ENCODE assay signal across 21 mouse cellular contexts in genomic region chr7:27237527-27237926, GRCm38 (mm10). TPM values are rescaled to one million over a fixed set of nuclear protein-coding genes. Genes with fewer than 3 reads are reported as not detected.
DNase-seq lines count a peak whose midpoint lies in the region; ATAC-seq and TF ChIP-seq lines count a peak whose summit lies in the region.
"Had no signal": no experiment of that assay in that cellular context is flagged by ENCODE, and none has a peak within 500 bp of the region (broad histone marks: within the 10 kb centered on the region; RNA-seq: fewer than 3 reads in every experiment).

No protein-coding gene starts in this region.

- TF ChIP-seq CTCF in kidney, adult 2 months (conservative IDR thresholded peaks at IDR 0.05; ENCODE audit: insufficient read depth, insufficient read length, low read depth, low read length) = peak; percentile 46
- peak; percentile 44 for TF ChIP-seq CTCF in lung, embryonic 14.5 days (IDR thresholded peaks at IDR 0.05; ENCODE audit: low read depth)
- TF ChIP-seq CTCF in MEL (IDR thresholded peaks at IDR 0.05 in 2 of 3, conservative IDR thresholded peaks at IDR 0.05 in 1 of 3; ENCODE audit: control insufficient read depth in 1 of 3, insufficient read depth in 1 of 3, low read depth in 2 of 3, low read length in 3 of 3, poor library complexity in 1 of 3, severe bottlenecking in 1 of 3) = peak in 1 of 3 experiments; percentile 60; a peak in 2 of 6 replicates

- no peak for ATAC-seq in lung, embryonic 14.5 days (ENCODE audit: insufficient read depth)
- ATAC-seq: forebrain, embryonic 13.5 days had no signal

- no peaks in the 10 kb centered on the region for H3K27me3 ChIP-seq in kidney, adult 2 months (replicated peaks; ENCODE audit: control insufficient read depth, insufficient read depth, low read length)
- H3K27me3 ChIP-seq in lung, embryonic 14.5 days (ENCODE audit: insufficient read depth, low read length) = no peaks in the 10 kb centered on the region
- H3K27me3 ChIP-seq in MEL (ENCODE audit: control insufficient read depth in 1 of 2, insufficient read depth in 2 of 2, low read length in 2 of 2) = no peaks in the 10 kb centered on the region
- H3K27me3 ChIP-seq: forebrain, embryonic 13.5 days; liver, embryonic 13.5 days; megakaryocyte, embryonic 14.5 days had no signal

- no peaks in the 10 kb centered on the region for H3K36me3 ChIP-seq in kidney, adult 2 months (ENCODE audit: control insufficient read depth, insufficient read depth, low read length)
- H3K36me3 ChIP-seq in lung, embryonic 14.5 days (ENCODE audit: insufficient read depth) = peaks cover 12% of the 10 kb centered on the region
- peaks cover 0 to 4% of the 10 kb centered on the region in 2 experiments; a peak in 2 of 4 replicates for H3K36me3 ChIP-seq in MEL (ENCODE audit: control insufficient read depth in 1 of 2, insufficient read depth in 2 of 2, low read length in 2 of 2)

- no peak for DNase-seq in kidney, adult 2 months
- DNase-seq in kidney, adult 18-20 months = no peak
- no peak for DNase-seq in lung, embryonic 14.5 days
- no peak for DNase-seq in lung, postnatal 10 days
- no peak for DNase-seq in MEL (ENCODE audit: low read depth, low spot score)
- DNase-seq in layer of hippocampus, postnatal 14 days (ENCODE audit: low spot score in 2 of 2) = no peak
- no peak for DNase-seq in gastrocnemius, postnatal 10 days
- DNase-seq: adrenal gland, adult 2 months; cerebellum, adult 8-10 months; gastrocnemius, postnatal 25 days; kidney, adult 9 months; kidney, postnatal 4 days; left cerebral cortex, postnatal 4 days; liver, embryonic 13.5 days; lung, postnatal 14 days; midbrain, embryonic 14.5 days; right cerebral cortex, postnatal 14 days; thymus, adult 2 months had no signal

- H3K79me2 ChIP-seq in MEL (ENCODE audit: control insufficient read depth, insufficient read depth, low read length, poor library complexity) = no peaks in the 10 kb centered on the region; the same call in 1 of the 2 replicates

- H3K9me3 ChIP-seq in lung, embryonic 14.5 days (ENCODE audit: low read depth, low read length) = no peaks in the 10 kb centered on the region
- no peaks in the 10 kb centered on the region for H3K9me3 ChIP-seq in MEL (replicated peaks; ENCODE audit: insufficient read depth, low read length)
- H3K9me3 ChIP-seq: forebrain, embryonic 13.5 days; G1E; liver, embryonic 13.5 days; megakaryocyte, embryonic 14.5 days had no signal

- H3K27ac ChIP-seq in kidney, adult 2 months (ENCODE audit: insufficient read depth, low read depth, low read length) = no peak overlapping the region
- H3K27ac ChIP-seq in lung, embryonic 14.5 days (ENCODE audit: low read depth) = no peak overlapping the region
- no peak overlapping the region for H3K27ac ChIP-seq in MEL (ENCODE audit: control insufficient read depth, low read depth, low read length)
- H3K27ac ChIP-seq: forebrain, embryonic 13.5 days; liver, embryonic 13.5 days had no signal

- 74% methylated on average over 2 of the region's 2 CpGs for WGBS in kidney, adult 2 months
- WGBS in lung, embryonic 14.5 days = 78% methylated on average over 2 of the region's 2 CpGs

- no peak overlapping the region for H3K4me2 ChIP-seq in lung, embryonic 14.5 days
- H3K4me2 ChIP-seq: forebrain, embryonic 13.5 days; liver, embryonic 13.5 days had no signal

- peak; percentile 6; the same call in 1 of the 2 replicates for TF ChIP-seq RAD21 in MEL (IDR thresholded peaks at IDR 0.05; ENCODE audit: low read depth, low read length)

- no peak for TF ChIP-seq EP300 in MEL (IDR thresholded peaks at IDR 0.05; ENCODE audit: low read depth in 1 of 2, low read length in 2 of 2)

- H3K9ac ChIP-seq in lung, embryonic 14.5 days = no peak overlapping the region
- no peak overlapping the region for H3K9ac ChIP-seq in MEL (ENCODE audit: control insufficient read depth, low read depth, low read length, poor library complexity, severe bottlenecking)
- H3K9ac ChIP-seq: forebrain, embryonic 13.5 days; liver, embryonic 13.5 days had no signal

- no peak overlapping the region for H3K4me3 ChIP-seq in kidney, adult 2 months (ENCODE audit: insufficient read depth, low read depth, low read length)
- H3K4me3 ChIP-seq in lung, embryonic 14.5 days (ENCODE audit: low read depth, low read length) = no peak overlapping the region
- H3K4me3 ChIP-seq in MEL (ENCODE audit: control insufficient read depth in 1 of 2, insufficient read depth in 1 of 2, low read depth in 2 of 2, low read length in 2 of 2) = no peak overlapping the region
- H3K4me3 ChIP-seq: forebrain, embryonic 13.5 days; liver, embryonic 13.5 days; megakaryocyte, embryonic 14.5 days had no signal

- no peak for TF ChIP-seq POLR2A in kidney, adult 2 months (IDR thresholded peaks at IDR 0.05; ENCODE audit: low read depth, low read length)
- TF ChIP-seq POLR2A in MEL (IDR thresholded peaks at IDR 0.05; ENCODE audit: control insufficient read depth in 1 of 2, insufficient read depth in 1 of 2, low read depth in 1 of 2, low read length in 2 of 2, poor library complexity in 1 of 2) = no peak

- H3K4me1 ChIP-seq in kidney, adult 2 months (ENCODE audit: control insufficient read depth, insufficient read depth, low read length) = peaks cover 8% of the 10 kb centered on the region
- H3K4me1 ChIP-seq in lung, embryonic 14.5 days (ENCODE audit: insufficient read depth) = no peaks in the 10 kb centered on the region
- H3K4me1 ChIP-seq in MEL (ENCODE audit: control insufficient read depth in 1 of 2, insufficient read depth in 2 of 2, low read length in 2 of 2) = peaks cover 0 to 7% of the 10 kb centered on the region in 2 experiments; a peak in 1 of 4 replicates

TF ChIP-seq in MEL, 35 proteins besides CTCF, POLR2A, EP300 and RAD21:
- TF ChIP-seq SMC3 (IDR thresholded peaks at IDR 0.05; ENCODE audit: low read depth, low read length) (peak; percentile 21; the same call in 1 of the 2 replicates), POLR2AphosphoS2 (IDR thresholded peaks at IDR 0.05; ENCODE audit: low read length) (no peak)

RNA-seq across cellular contexts. Expression of gene Coq8b, which starts 4.7 kb away (rescaled TPM):
- 43.1 and 50.3 TPM in 2 replicates for polyA plus RNA-seq in kidney, adult 2 months (2012; rRNA removed)
- polyA plus RNA-seq in lung, embryonic 14.5 days (2014; fragmentation: Nextera tagmentation; extraction: Ambion mirVana) = 12.8 and 13.7 TPM in 2 replicates
- total RNA-seq in MEL (2012; rRNA removed) = 12.5 and 13.8 TPM in 2 replicates
- 10 to 100 TPM in 1 of 2 experiments, not detected in 1; 22.7 TPM for polyA plus RNA-seq in MEL (2012; ENCODE audit: insufficient read depth in 1 of 2, insufficient read length in 2 of 2, low read depth in 1 of 2, low replicate concordance in 2 of 2, missing spikeins in 1 of 2)
- 10 to 100 TPM; 27.1 to 30.9 TPM for total RNA-seq in layer of hippocampus, postnatal 14 days (2021)
- total RNA-seq in gastrocnemius, postnatal 10 days (2021) = 1 to 10 TPM; 4.2 to 6.4 TPM

RNA-seq across cellular contexts. Expression of gene Itpkc, which starts 9.1 kb away (rescaled TPM):
- 6.8 and 7.0 TPM in 2 replicates for polyA plus RNA-seq in kidney, adult 2 months (2012; rRNA removed)
- 5.4 and 5.9 TPM in 2 replicates for polyA plus RNA-seq in lung, embryonic 14.5 days (2014; fragmentation: Nextera tagmentation; extraction: Ambion mirVana)
- 5.1 and 6.8 TPM in 2 replicates for total RNA-seq in MEL (2012; rRNA removed)
- 1 to 10 TPM in 1 of 2 experiments, not detected in 1; 6.3 TPM for polyA plus RNA-seq in MEL (2012; ENCODE audit: insufficient read depth in 1 of 2, insufficient read length in 2 of 2, low read depth in 1 of 2, low replicate concordance in 2 of 2, missing spikeins in 1 of 2)
- total RNA-seq in layer of hippocampus, postnatal 14 days (2021) = 1 to 10 TPM; 7.3 to 8.0 TPM
- total RNA-seq in gastrocnemius, postnatal 10 days (2021) = 1 to 10 TPM; 4.3 to 6.3 TPM

RNA-seq across cellular contexts. Expression of gene Numbl, which starts 20.7 kb away (rescaled TPM):
- 6.0 and 7.9 TPM in 2 replicates for polyA plus RNA-seq in kidney, adult 2 months (2012; rRNA removed)
- 15.2 and 16.2 TPM in 2 replicates for polyA plus RNA-seq in lung, embryonic 14.5 days (2014; fragmentation: Nextera tagmentation; extraction: Ambion mirVana)
- total RNA-seq in MEL (2012; rRNA removed) = 2.2 and 3.6 TPM in 2 replicates
- polyA plus RNA-seq in MEL (2012; ENCODE audit: insufficient read depth in 1 of 2, insufficient read length in 2 of 2, low read depth in 1 of 2, low replicate concordance in 2 of 2, missing spikeins in 1 of 2) = 10 to 100 TPM in 1 of 2 experiments, not detected in 1; 10.6 TPM
- total RNA-seq in layer of hippocampus, postnatal 14 days (2021) = 100 to 1,000 TPM; 144 to 148 TPM
- total RNA-seq in gastrocnemius, postnatal 10 days (2021) = 10 to 100 TPM; 14.7 to 17.0 TPM

RNA-seq across cellular contexts. Expression of gene Snrpa, which starts 41.5 kb away (rescaled TPM):
- polyA plus RNA-seq in kidney, adult 2 months (2012; rRNA removed) = 127 and 131 TPM in 2 replicates
- polyA plus RNA-seq in lung, embryonic 14.5 days (2014; fragmentation: Nextera tagmentation; extraction: Ambion mirVana) = 293 and 320 TPM in 2 replicates
- total RNA-seq in MEL (2012; rRNA removed) = 128 and 139 TPM in 2 replicates
- polyA plus RNA-seq in MEL (2012; ENCODE audit: insufficient read depth in 1 of 2, insufficient read length in 2 of 2, low read depth in 1 of 2, low replicate concordance in 2 of 2, missing spikeins in 1 of 2) = 100 to 1,000 TPM in 1 of 2 experiments, not detected in 1; 310 TPM
- total RNA-seq in layer of hippocampus, postnatal 14 days (2021) = 10 to 100 TPM; 83.8 to 84.1 TPM
- 10 to 100 TPM; 38.8 to 42.1 TPM for total RNA-seq in gastrocnemius, postnatal 10 days (2021)

RNA-seq across cellular contexts. Expression of gene BC024978, which starts 41.9 kb away (rescaled TPM):
- polyA plus RNA-seq in kidney, adult 2 months (2012; rRNA removed) = 8.2 and 9.6 TPM in 2 replicates
- polyA plus RNA-seq in lung, embryonic 14.5 days (2014; fragmentation: Nextera tagmentation; extraction: Ambion mirVana) = 3.2 and 3.8 TPM in 2 replicates
- total RNA-seq in MEL (2012; rRNA removed) = 1.6 and 2.1 TPM in 2 replicates
- polyA plus RNA-seq in MEL (2012; ENCODE audit: insufficient read depth in 1 of 2, insufficient read length in 2 of 2, low read depth in 1 of 2, low replicate concordance in 2 of 2, missing spikeins in 1 of 2) = 1 to 10 TPM in 1 of 2 experiments, not detected in 1; 7.1 TPM
- 10 to 100 TPM; 23.7 to 24.3 TPM for total RNA-seq in layer of hippocampus, postnatal 14 days (2021)
- 10 to 100 TPM in 1 of 2 experiments, 1 to 10 TPM in 1; 9.2 to 13.3 TPM for total RNA-seq in gastrocnemius, postnatal 10 days (2021)

Comparison
In these comparisons a context has a peak if more than half of its experiments do, and no peak if none do; other contexts are left out.
1. RNA of gene Numbl, which starts 20.7 kb away (total RNA-seq): 144 to 148 TPM in layer of hippocampus, postnatal 14 days; 14.7 to 17.0 TPM in gastrocnemius, postnatal 10 days and 2.2 to 3.6 TPM in MEL; every median in the first group is over 4 times any median in the second.